Mouse (Mus musculus) ZHBTc4 (cell line): ENCODE results near the gene Wbp1l.

Experiments
- DNase-seq: peaks from one replicate; pipeline ENCODE4 v3.0.0-alpha.2; 2011; ENCODE audit warnings: low read depth, low spot score

Wbp1l gene

GRCm38 (mm10) chr19:46701156-46701555 is 102.3 kb downstream of the Wbp1l start:
- DNase-seq = no peak

DNA sequence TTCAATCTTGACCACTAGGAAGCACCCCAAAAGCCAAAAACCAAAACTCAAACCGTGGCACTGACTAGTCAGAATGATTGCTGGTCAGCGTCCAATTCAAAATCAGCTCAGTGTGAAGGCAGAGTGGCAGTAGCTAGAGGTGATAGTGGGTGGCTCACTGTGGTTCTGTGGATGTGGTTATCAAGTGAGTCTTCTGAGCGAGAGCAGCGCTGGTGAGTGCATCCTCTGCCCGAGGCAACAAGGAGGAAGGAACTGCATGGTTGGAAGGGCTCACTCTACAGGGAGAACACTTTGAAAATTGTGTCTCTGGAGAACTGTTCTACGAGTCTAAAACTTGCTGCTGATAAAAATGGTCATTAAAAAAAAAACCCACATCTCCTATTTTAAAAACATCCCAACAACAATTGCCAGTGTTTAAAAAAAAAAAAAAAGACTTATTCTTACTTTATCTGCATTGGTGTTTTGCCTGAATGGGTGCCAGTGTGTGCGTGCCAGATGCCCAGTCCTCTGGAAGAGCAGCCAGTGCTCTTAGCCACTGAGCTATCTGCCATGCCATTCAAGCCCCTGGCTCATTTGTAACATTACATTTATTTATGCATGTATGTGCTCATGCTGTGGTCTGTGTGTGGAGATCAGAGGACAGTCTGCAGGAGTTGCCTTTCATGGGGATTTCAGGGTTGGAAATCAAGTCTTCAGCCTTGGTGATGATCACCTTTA is 107.1 kb downstream of the Wbp1l start:
- no peak for DNase-seq

DNA sequence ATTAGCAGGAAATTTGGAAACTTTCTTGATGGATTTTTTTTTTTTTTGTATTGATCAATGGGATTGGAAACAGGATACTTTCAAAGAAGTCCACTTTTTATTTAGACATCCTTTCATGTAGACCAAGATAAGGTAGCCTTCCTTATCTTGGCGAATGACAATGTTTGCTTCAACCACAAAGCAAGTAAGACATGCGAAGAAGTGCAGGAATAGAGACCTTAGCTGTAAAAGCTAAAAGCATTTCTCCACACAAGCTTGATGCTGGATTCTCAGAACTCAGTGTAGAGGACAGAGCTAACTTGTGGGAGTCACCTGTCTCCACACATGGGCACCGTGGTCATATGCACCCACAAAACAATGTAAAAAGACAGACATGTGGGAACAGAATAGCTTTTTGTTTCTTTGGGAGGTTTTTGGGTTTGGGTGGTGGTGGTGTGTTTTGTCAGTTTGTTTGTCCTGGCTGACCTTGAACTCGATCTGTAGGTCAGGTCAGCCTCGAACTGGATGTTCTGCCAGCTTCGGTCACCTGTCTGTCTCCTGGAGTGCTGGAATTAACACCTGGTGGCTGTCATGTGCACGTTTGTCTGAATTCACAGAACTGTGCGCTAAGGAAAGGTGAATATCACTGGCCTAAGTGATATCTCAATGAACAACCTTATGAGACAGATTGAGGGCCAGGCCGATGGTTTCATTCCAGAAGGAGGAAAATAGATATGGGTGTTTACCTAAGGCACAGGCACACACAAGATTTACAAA is 107.8 kb downstream of the Wbp1l start:
- no peak for DNase-seq
